Mouse (Mus musculus) layer of hippocampus, adult 11-12 months (tissue): ENCODE results near the gene Gnas.

ENCODE experiments used
- DNase-seq: peaks from one replicate; pipeline ENCODE4 v3.0.0; 2022; ENCODE audit warnings: low spot score

Gene Gnas

DNA sequence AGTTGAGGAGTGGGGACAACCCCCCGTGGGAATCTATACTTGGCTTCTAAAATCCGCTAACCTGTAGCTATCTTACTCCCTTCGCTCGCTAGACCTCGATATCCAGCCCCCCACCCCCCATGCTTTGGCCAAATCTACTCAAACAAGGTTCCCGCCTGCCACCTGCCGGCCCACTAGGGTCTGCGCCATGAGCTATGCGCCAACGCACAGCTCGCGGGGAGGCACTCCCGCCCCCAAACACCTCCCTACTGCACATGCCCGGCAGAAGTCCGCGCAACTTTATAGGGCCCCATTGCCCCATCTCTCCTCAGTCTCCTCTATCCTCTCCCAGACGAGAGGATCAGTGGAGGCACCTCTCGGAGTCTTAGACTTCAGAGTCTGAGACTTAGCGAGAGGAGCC, at the start of gene Gnas:
Gene Gnas, plus strand, starts transcription at position 310 of the 400 bp plus-strand sequence.
- peak; percentile 29 for DNase-seq

DNA sequence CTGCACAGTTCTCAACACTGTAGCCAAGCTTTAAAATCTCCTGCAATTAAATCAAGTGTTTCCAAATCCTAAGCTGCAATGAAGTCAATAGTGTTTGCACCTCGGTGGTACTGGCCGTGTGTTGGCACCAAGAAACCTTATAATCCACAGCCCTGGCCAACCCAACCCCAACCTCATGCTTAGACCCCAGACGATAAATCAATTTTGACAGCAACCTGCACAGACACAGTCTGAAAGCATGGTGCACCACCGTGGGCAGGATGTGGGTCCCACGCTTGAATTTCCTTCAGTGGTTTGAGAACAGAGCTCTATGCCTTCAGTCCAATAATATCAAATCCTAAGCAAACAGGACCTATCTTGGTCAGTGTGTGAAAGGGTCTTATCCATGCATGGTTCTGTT, 41.7 kb upstream of the Gnas start:
- no peak for DNase-seq

DNA sequence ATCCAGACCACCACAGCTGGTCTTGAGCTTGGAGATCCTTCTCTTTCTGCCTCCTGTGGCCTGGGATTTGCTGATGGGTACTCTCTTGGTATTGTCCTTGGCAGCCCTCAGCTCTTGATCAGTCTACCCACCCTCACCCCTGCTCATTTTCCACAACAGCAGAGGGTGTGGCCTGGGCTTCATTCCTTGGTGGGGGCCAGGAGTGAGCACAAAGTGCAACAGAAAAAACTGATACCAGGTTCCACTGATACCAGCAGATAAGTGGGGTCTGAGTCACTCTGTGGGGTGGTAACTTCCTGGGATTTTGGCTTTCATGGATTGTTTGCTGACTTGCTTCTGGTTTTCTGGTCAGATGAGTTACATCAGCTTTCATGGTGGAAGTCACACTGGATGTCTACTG, 32.2 kb upstream of the Gnas start:
- DNase-seq = no peak

DNA sequence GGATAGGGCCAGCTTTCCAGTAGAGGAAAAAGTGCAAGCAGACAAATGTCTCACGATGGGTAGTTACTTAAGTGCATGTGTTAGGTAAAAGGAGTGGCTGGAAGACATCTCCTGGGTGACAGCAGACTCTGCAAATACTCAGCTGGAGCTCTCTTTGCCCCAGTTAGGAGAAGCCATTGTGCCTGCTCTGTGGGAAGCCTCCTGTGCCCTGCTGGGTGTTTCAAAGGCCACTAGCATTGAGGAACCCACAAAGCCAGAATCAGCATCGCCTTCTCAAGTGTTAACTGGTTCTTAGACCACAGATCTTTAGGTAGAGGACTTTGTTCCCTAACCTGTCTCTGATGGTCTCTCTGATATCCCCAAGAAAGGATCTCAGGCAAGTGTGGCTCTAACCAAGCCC, 26.8 kb upstream of the Gnas start:
- DNase-seq = no peak

DNA sequence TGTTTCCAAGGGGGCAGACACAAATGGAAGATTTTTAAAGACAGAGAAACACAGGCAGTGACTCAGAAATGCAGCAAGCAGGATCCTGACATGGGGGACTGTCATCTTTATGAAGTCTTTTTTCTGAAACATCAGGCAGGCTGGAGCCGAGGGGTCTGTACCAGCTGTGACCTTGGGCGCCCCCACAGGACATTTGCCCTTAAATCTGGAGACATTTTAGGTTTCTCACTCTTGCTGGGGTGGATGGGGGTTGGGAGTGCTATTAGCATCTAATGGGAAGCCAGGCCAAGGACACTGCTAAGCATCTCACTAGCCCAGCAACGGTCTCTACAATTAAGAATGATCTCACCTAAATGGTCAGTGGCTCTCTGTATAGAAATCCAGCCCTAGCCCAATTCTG, 24.1 kb upstream of the Gnas start:
- DNase-seq = no peak

DNA sequence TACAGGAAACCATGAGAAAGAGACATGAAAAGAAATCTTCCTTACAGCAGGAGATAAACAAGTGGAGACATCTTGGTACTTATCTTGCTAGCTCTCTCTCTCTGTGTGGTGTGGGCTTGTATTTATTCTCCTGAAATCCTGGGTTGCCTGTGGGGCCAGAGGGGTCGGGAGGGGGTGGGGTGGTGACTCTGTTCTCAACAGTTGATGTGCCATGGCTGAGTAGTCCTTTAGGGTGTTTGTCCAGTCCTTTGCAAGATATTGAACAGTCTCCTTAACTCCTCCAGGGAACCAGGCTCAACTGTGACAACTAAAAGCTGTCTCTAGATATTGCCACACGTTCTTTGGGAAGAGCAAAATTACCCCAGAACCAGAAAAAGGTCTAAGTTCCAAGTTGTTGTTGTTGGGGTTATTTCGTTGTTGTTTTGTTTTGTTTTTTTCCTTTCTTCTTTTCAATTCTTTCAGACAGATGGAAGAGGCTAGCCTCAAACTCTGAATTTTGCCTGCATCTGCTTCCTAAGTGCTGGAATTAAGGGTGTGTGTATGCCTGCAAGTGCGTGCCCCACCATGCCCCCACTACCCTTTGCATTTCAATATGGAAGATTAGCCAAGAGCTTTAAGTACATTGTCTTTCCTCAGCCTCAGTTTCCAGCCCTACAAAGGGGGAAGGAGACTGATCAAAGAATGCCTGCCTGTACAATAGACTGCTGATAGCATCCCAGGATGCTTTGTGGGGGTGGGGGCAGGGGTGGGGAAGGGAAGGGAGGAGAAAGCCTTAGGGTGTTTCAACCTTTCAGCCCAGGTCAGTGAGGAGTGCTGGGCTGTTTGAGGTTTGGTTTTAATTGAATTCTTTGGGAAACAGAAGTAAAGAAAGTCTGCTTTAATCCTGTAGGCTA, 23.0 kb upstream of the Gnas start:
- DNase-seq = no peak

DNA sequence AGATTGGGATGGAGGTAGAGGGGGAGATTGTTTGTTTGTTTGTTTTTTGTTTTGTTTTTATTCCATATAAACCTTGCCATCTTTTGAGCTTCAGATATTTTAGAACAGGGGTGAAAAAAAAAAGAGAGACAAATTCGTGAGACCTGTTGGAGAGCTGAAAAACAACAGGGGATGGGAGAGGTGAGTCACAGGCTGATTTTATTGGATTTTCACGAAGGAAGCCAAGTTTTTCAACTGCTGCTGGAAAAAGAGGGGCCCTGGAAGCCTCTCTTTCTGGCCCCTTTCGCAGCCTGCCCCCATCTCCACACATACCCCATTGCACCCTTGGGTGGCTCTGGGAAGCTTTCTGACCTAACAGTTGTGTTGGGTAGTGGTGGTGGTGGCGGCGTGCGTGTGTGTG, 22.3 kb upstream of the Gnas start:
- no peak for DNase-seq

DNA sequence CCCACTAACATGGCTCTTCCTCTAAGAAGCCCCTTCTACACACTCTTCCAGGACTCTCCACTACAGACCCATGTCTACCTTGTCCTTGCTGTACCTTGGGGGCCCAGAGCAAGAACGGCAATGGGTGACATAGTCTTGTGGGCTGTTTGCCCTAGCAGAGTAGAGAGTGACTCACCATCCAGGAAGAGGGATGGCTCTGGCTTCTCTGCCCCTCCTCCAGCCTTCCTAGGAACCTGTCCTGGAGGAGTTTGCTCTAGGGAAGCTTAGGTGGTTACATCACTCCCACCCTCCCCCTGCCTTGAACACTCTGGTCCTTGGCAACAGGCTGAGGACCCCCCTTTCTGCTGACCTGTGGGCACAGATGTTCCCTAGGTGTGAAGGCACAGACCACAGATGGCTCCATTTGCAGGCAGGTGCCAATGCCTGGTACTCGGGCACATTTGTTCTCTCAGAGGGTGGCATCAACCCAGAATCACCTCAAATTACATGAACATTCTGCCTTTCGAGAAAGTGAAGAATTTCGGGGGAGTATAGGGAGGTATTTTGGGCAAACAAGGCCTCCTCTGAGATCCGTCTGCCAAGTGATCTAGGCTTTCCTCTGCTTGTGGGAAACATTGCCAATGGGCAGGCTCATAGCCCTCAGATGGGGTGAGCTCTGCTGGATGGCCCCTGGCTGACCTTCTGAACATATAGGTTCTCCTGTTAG, 20.9 kb upstream of the Gnas start:
- DNase-seq = no peak

DNA sequence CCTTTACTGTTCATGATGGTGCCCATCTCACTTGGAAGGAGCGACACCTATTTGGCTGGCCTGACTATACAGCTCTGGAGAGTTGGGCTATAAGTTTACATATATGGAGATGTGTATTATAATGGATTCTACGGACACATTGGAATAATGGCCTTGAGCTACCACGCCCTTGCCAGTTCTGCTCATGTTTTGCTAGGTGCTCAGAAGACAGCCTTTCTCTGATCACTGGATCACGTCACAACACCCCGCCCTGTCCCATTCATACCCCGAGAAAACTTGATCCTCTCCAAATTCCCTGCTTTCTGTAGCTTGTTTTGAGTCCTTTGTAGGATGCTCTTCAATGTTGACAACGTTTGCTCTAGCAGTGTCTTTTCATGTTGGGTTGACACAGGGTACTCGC, 19.9 kb upstream of the Gnas start:
- no peak for DNase-seq

DNA sequence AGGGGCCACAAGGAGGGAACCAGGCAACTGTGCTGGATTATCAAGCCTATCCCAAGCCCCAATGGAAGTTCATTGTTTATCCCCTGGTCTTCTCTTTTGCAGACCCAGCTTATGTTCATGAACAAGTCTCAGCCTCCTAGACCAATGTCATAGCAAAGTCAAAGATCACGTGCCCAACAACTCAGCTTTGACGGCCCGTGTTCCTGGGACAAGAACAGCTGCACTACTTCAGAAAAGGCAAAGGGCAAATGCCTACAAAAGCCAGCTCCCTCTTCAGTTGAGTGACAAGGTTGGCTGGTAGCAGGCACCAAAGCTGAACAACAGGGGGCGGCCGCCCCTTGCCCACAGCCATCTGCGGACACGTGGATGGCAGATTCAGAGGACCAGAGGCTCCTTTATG, 13.7 kb upstream of the Gnas start:
- no peak for DNase-seq

DNA sequence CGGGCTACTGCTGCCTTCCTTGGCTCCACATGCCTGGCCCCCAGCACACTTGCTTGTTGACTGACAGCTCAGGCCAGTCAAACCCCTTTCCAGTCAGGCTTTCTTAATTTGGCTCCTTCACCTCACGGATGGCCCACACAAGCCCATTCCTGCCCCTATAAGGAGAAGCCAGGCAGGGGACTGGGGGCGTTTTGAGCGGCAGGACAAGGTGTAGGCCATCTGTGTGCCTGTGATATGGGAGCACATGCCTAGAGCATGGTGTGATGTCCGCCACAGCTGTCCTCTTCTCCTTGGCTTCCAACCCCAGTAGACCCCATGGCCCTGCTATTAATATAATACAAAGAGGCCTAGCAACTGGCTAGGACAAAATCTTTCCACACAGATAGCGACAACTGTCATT, 12.7 kb upstream of the Gnas start:
- no peak for DNase-seq

DNA sequence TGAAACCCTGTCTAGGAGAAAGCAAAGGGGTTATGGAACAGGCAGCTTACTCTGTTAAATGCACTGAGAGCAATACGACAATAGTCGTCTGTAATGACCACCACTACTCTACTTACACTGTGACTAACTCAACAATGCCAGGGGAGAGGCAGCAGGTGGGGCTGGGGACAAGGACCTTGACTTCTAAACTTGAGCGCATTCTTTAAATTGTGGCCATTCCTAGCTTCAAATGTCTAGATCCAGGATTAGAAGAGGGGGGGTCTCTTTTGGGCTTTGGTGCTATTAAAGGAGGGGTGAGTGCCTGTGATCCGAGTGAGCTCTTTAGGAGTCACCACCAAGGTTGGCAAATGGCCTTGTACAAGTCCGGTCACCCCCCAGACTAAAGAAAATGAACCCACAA, 11.0 kb upstream of the Gnas start:
- no peak for DNase-seq

DNA sequence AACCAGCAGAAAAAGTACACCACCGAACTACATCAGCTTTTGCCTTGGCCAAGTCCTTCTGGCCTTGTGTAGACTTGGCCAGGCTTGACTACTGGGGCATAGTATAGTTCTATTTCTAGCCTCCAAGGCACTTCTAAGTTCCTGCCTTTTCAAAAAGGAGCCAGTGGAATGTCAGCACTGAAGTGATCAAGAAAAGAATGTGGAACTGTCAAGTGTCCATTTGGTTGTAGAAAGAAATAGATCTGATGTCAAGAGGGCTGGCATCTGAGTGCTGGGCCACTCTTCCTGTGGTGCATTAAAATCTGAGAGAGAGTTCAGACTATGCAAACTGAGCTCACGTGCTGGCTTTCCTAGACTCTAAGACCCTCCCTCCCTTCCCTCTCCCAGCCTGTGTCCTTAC, 10.2 kb upstream of the Gnas start:
- no peak for DNase-seq

DNA sequence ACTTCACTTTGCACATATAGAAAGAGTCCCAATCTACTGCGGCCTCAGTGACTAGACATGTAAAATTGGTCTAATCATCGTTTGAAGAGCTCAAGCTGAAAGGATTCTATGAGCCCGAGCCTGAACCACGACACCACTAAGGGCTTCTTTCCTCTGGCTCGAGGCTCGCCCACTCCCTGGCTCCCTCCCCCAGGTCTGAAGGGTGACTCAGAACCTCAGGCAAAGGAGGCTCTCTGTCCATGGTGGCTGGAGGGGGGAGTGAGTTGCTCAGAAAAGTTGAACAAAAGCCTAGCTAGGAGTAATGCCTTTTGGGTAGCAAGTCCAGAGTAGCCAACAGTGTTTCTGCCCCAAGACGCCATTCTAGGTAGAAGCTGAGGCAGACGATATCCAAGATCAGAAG, 4.3 kb upstream of the Gnas start:
- no peak for DNase-seq

DNA sequence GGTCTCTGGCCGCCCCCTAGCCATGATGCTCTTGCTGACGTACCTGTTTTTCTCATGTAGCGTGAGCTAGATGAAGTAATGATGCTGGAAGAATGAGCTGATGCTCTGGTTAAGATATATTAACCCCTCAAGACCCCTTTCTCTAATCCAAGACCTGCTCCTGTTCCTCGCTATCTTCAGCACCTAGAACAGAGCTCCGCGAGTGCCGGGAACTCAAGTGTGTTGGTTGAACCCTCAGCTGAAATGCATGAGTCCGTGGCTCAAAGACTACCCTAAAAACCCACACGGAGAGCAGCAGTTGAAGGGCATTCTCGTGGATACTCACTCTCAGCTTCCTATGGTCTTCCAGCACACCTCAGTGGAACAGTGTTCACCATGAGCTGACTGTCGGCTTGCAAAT, 779 bp upstream of the Gnas start:
- DNase-seq = no peak

DNA sequence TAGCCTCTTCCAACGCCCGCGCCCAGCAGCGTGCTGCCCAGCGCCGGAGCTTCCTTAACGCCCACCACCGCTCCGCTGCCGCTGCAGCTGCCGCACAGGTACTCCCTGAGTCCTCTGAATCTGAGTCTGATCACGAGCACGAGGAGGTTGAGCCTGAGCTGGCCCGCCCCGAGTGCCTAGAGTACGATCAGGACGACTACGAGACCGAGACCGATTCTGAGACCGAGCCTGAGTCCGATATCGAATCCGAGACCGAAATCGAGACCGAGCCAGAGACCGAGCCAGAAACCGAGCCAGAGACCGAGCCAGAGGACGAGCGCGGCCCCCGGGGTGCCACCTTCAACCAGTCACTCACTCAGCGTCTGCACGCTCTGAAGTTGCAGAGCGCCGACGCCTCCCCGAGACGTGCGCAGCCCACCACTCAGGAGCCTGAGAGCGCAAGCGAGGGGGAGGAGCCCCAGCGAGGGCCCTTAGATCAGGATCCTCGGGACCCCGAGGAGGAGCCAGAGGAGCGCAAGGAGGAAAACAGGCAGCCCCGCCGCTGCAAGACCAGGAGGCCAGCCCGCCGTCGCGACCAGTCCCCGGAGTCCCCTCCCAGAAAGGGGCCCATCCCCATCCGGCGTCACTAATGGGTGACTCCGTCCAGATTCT, 812 bp downstream of the Gnas start:
- DNase-seq = no peak

DNA sequence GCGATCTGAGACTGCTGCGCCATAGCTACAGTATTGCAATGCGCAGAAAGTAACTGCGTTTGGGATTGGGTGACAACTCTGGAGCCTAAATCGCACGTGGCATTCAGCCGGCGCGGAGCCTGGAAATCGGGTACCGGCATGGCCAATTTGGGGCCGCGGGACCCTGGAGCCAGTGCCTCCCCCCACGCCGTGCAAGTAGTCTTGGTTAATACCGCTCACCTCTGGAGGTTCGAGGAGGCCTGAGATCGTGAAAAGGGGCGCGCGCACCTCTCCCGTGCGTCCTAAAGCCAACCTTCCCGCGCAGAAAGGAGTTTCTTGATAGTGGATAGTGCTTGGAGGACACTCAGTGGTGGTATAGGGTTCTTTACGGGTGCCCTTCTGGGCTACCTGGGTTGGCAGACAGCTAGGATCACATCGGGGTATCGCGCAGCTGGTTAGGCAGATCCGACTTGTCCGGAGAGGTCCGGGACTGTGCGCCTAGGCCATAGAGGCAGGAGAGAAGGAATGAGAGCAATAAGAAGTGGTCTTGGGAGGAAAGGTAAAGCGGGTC, 1.9 kb downstream of the Gnas start:
- DNase-seq = no peak

DNA sequence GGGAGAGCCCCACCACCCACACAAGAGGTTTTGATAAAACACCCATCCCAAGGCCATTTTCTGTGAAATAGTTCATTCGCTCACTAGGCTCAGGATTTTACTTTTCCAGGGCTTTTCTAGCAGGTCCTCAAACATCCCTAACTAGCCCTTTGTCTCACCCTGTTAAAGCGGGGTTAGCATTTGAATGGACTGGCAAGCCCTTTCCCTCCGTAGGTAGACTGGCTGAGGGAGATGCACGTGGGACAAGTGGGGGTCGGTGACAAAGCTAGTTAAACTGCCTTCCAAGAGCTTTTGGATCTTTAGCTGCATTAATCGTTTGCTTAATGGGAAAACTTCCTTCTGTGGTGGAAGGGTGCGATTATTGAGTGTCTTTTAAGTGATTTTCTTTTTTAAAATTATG, 3.8 kb downstream of the Gnas start:
- no peak for DNase-seq

DNA sequence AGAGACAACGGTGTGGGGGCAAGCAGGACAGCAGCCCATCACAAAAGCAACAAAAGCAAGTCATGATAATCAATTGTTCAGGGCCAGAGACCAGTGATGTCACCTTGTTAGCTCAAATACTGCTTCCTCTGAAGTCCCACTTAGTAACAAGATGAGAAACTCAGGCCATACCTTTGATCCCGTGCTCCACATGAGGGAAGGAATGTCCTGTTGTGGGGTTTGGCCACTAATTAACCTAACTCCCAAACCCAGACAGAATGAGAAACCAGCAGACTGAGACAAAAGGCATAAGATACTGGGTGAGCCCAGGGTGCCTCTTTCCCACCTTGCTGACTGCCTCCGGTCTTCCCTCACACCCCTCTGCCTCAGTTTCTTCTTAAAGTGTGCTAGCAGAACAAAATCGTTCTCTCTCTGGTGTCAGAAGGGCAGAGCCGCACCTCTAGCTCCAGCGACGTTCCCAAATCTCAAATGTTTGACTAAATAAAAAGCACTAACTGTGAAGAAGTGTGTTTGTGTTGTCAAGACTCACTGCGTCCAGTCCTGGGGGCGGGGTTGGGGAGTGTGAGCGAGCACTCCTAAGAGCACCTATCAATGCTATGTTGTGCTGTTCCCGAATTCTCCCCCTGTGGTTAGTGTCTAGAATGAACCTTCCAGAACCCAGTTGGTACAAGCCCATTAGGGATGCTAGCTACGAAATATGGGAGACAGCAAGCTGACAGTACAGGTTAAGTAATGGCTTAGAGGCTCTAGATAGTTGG, 4.7 kb downstream of the Gnas start:
- DNase-seq = no peak

DNA sequence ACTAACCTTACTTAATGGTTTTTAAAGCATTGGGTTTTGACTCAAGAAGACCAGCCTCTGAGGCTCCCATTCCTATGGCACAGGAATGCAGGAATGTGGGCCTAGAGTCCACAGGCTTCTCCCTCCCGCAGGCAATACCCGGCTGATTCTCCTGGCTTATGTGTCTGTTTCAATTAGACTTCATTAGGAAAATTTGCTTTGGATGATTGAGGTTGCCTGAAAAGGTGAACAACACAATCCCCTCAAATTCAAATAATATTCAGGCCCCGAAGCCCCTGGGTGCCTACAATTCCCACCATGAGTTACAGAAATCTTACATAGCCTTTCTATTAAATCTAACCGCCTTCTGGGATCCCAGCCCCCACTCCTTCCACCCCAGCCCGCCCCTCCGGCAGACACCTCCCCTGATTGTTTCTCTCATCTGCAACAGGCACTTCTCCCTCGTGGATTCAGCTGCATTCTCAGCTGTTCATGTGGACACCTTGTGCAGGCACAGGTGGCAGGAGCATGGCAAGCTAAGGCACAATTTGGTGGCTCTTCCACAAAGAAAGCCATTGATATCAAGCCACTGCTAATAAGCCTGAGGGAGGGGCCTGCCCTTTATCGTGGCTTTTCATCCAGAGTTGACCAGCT, 7.0 kb downstream of the Gnas start:
- no peak for DNase-seq

DNA sequence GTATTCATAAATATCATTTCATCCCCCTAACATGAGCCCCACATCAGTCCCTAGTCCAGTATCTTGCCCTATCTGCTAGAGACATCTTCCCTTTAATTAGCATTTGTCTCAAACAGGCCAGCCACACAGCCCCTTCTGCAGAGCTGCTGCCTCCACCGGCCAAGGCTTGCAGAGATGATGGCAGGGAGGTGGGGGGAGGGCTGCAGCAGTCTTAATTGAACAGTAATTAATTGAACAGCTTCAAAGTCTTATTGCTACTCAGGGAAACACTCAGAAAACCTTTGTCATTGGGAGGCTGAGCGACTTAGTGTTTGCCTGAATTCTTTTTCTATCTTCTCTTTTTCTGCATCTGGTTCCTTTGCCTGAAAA, 7.5 kb downstream of the Gnas start:
- no peak for DNase-seq

DNA sequence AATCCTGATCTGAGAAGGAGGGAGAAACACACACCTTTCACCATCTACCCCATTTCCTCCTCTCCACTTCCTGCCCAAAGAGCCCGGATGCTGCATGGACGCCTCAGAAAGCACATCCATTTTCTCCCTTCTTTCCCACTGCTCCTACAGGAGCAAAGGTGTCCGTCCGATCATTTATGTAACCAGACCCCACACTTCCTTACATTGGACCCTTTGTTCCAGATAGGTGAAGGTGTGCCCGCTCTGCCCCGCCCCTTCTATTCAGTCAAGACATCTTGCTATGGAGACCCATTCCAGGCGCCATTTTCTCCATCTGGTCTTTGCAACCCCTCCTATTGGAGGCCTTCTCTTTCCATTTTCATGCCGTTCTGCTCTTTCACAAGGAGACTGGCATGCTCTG, 10.3 kb downstream of the Gnas start:
- DNase-seq = no peak
